Mouse (Mus musculus) intestine, postnatal 0 days (tissue): ENCODE measurements around the gene Dao. TPM values are rescaled to one million over a fixed set of nuclear protein-coding genes. Genes with fewer than 3 reads are reported as not detected.

Experiments used
- ATAC-seq: fragments of 200-750 bp; cut with Nextera tagmentation; 2 replicates; pipeline ENCODE4 v1.8.0; 2017; ENCODE audit warnings: mild to moderate bottlenecking, moderate TSS enrichment, moderate library complexity
- H3K27ac ChIP-seq: fragments of 300-500 bp; sonication (generic); 2 replicates; pipeline ENCODE4 v1.5.1; 2014; ENCODE audit warnings: mild to moderate bottlenecking, low read depth, low read length, moderate library complexity
- H3K27me3 ChIP-seq: fragments of 300-500 bp; sonication (generic); replicated peaks from 2 replicates; pipeline ENCODE4 v1.6.1; 2014; ENCODE audit warnings: low read length, mixed read lengths; ENCODE audit not compliant: control insufficient read depth, insufficient read depth
- H3K36me3 ChIP-seq: fragments of 300-500 bp; sonication (generic); 2 replicates; pipeline ENCODE4 v1.6.1; 2014; ENCODE audit warnings: mild to moderate bottlenecking, moderate library complexity; ENCODE audit not compliant: control insufficient read depth, insufficient read depth
- H3K4me1 ChIP-seq: fragments of 300-500 bp; sonication (generic); replicated peaks from 2 replicates; pipeline ENCODE4 v1.6.1; 2014; ENCODE audit warnings: antibody characterized with exemption, low read length, mixed read lengths; ENCODE audit not compliant: control insufficient read depth, insufficient read depth
- H3K4me2 ChIP-seq: fragments of 300-500 bp; sonication (generic); replicated peaks from 2 replicates; pipeline ENCODE4 v1.6.1; 2014; ENCODE audit warnings: low read depth, mild to moderate bottlenecking, moderate library complexity
- H3K4me3 ChIP-seq: fragments of 300-500 bp; sonication (generic); 2 replicates; pipeline ENCODE4 v1.5.1; 2014; ENCODE audit warnings: low read depth, low read length
- H3K9ac ChIP-seq: fragments of 300-500 bp; sonication (generic); 2 replicates; pipeline ENCODE4 v1.6.1; 2014; ENCODE audit warnings: mild to moderate bottlenecking, low read depth, low read length
- H3K9me3 ChIP-seq: fragments of 300-500 bp; sonication (generic); 2 replicates; pipeline ENCODE4 v1.6.1; 2016; ENCODE audit warnings: mixed run types; ENCODE audit not compliant: control insufficient read depth
- CTCF ChIP-seq: sonication (generic); IDR thresholded peaks from 2 replicates; pipeline ENCODE4 v1.5.1; 2016; ENCODE audit warnings: low read depth, mild to moderate bottlenecking, control low read depth, antibody characterized with exemption, moderate library complexity
- WGBS: fragments of 180-500 bp; shearing (Covaris S2); extraction: QIAGEN DNeasy Blood & Tissue Kit; methylation state at CpG from one replicate; pipeline ENCODE4 v1.1.7; 2014; 5-methylcytosine and 5-hydroxymethylcytosine counted together
- polyA plus RNA-seq: library from polyadenylated mRNA; unstranded; fragments of >200 nt; fragmentation: Nextera tagmentation; extraction: Ambion mirVana; gene quantifications from 2 replicates; pipeline ENCODE4 v1.2.1, GENCODE M21; 2015

The Dao gene
- polyA plus RNA-seq, 1 experiment from 2014 or later, result 18.2 TPM

GRCm38 (mm10) chr5:114047182-114047581, 43.7 kb downstream of the Dao start:
- Histone ChIP-seq H3K9me3 (no peaks in the 10 kb centered on the region), H3K4me2 (no peak overlapping the region), H3K27me3 (no peaks in the 10 kb centered on the region), H3K4me3 (no peak overlapping the region), H3K4me1 (no peaks in the 10 kb centered on the region), H3K36me3 (no peaks in the 10 kb centered on the region), H3K27ac (no peak overlapping the region), H3K9ac (no peak overlapping the region)
- ATAC-seq, result no peak
- TF ChIP-seq CTCF, result no peak
- 83% methylated on average over 5 of the region's 5 CpGs for WGBS

GRCm38 (mm10) chr5:114048731-114049308, 45.3 kb downstream of the Dao start:
- no peaks in the 10 kb centered on the region for H3K4me1 ChIP-seq
- H3K4me3 ChIP-seq, result no peak overlapping the region
- no peak overlapping the region for H3K9ac ChIP-seq
- no peak overlapping the region for H3K27ac ChIP-seq
- H3K9me3 ChIP-seq, result no peaks in the 10 kb centered on the region
- WGBS, result 48% methylated on average over 12 of the region's 12 CpGs
- ATAC-seq, result no peak
- H3K4me2 ChIP-seq, result no peak overlapping the region
- H3K36me3 ChIP-seq, result no peaks in the 10 kb centered on the region
- TF ChIP-seq CTCF, result peak; percentile 32
- no peaks in the 10 kb centered on the region for H3K27me3 ChIP-seq

GRCm38 (mm10) chr5:114052246-114052761, 48.8 kb downstream of the Dao start:
- Histone ChIP-seq H3K9ac (no peak overlapping the region), H3K36me3 (no peaks in the 10 kb centered on the region), H3K4me3 (no peak overlapping the region), H3K27ac (no peak overlapping the region), H3K4me2 (peak overlapping the region; percentile 28; the same call in 1 of the 2 replicates), H3K9me3 (no peaks in the 10 kb centered on the region), H3K4me1 (no peaks in the 10 kb centered on the region), H3K27me3 (no peaks in the 10 kb centered on the region)
- 23% methylated on average over 9 of the region's 9 CpGs for WGBS
- no peak for ATAC-seq
- peak; percentile 92 for TF ChIP-seq CTCF

GRCm38 (mm10) chr5:114057129-114057731, 53.7 kb downstream of the Dao start:
- no peak for TF ChIP-seq CTCF
- no peak for ATAC-seq
- Histone ChIP-seq H3K36me3 (no peaks in the 10 kb centered on the region), H3K27ac (no peak overlapping the region), H3K9ac (no peak overlapping the region), H3K9me3 (no peaks in the 10 kb centered on the region), H3K4me3 (no peak overlapping the region), H3K4me2 (no peak overlapping the region), H3K27me3 (no peaks in the 10 kb centered on the region), H3K4me1 (no peaks in the 10 kb centered on the region)
- 78% methylated on average over 9 of the region's 9 CpGs for WGBS

GRCm38 (mm10) chr5:114061675-114062074, 58.2 kb downstream of the Dao start:
- Histone ChIP-seq H3K36me3 (no peaks in the 10 kb centered on the region), H3K9ac (no peak overlapping the region), H3K4me2 (no peak overlapping the region), H3K27me3 (no peaks in the 10 kb centered on the region), H3K9me3 (no peaks in the 10 kb centered on the region), H3K4me3 (no peak overlapping the region), H3K27ac (no peak overlapping the region), H3K4me1 (no peaks in the 10 kb centered on the region)
- WGBS, result 39% methylated on average over 7 of the region's 7 CpGs
- no peak for TF ChIP-seq CTCF
- ATAC-seq, result no peak

- H3K9me3 ChIP-seq, result no peaks in the 10 kb centered on the region
- no peak for ATAC-seq
- H3K36me3 ChIP-seq, result no peaks in the 10 kb centered on the region
- H3K9ac ChIP-seq, result no peak overlapping the region
- no peak for TF ChIP-seq CTCF
- H3K27me3 ChIP-seq, result no peaks in the 10 kb centered on the region
- H3K4me2 ChIP-seq, result no peak overlapping the region
- H3K4me1 ChIP-seq, result no peaks in the 10 kb centered on the region
- H3K4me3 ChIP-seq, result no peak overlapping the region
- H3K27ac ChIP-seq, result no peak overlapping the region
- WGBS, result 74% methylated on average over 4 of the region's 4 CpGs
Measured at GRCm38 (mm10) chr5:114063958-114064357, 60.5 kb downstream of the Dao start.
